Mouse (Mus musculus): ENCODE data around the gene Casp3. TPM values are rescaled to one million over a fixed set of nuclear protein-coding genes. Genes with fewer than 3 reads are reported as not detected.

The Casp3 gene
- polyA plus RNA-seq, 1 experiment from 2014 or later = 212 TPM

DNA sequence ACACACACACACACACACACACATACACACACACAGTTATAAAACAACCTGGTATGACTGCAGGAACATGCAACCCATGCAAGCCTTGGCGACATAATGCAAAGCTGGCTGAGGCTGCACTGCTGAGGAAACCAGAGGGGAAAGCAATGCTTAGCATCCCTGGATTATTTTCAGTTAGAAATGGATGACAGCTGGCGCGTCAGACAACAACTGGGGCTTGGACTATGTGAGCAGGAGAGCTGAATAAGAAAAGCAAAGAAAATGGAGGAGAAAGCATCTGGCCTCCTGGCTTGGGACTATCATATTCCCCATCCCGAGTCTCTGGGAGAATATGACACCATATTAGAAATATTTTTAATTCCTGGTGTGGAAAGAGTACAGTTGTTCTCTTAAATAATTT is 4.2 kb upstream of the Casp3 start:
- Histone ChIP-seq H3K36me3 (no peaks in the 10 kb centered on the region), H3K27me3 (replicated peaks) (no peaks in the 10 kb centered on the region), H3K9me3 (replicated peaks) (no peaks in the 10 kb centered on the region), H3K27ac (replicated peaks) (no peak overlapping the region), H3K9ac (replicated peaks) (no peak overlapping the region), H3K4me3 (replicated peaks) (no peak overlapping the region), H3K4me2 (no peak overlapping the region), H3K4me1 (peaks cover 11% of the 10 kb centered on the region)
- no peak for ATAC-seq (ENCODE audit: low FRiP score)
- 86% methylated on average over 4 of the region's 4 CpGs for WGBS

DNA sequence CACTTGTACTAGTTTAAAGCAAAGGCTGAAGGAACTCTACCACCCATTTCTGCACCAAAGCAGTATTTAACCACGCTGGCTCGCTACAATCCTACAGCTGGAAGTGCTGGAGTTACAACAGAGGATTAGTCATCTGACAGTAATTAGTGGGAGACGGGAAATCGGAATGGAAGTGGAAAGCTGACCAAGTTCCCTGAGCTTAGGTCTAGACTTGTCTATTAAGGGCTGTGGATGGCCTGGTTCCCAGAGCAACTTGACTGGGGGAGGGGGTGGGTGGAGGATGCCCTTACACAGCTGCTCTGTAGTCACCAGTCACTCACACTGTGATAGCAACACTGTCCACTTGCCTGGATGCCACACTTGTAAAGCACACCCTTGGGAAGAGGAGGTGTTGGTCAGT is 3.7 kb upstream of the Casp3 start:
- no peak overlapping the region for H3K9ac ChIP-seq (replicated peaks)
- H3K9me3 ChIP-seq (replicated peaks) = no peaks in the 10 kb centered on the region
- H3K27ac ChIP-seq (replicated peaks) = no peak overlapping the region
- 74% methylated on average over 4 of the region's 4 CpGs for WGBS
- no peak for ATAC-seq (ENCODE audit: low FRiP score)
- no peak overlapping the region for H3K4me3 ChIP-seq (replicated peaks)
- H3K4me1 ChIP-seq = peaks cover 11% of the 10 kb centered on the region
- no peaks in the 10 kb centered on the region for H3K27me3 ChIP-seq (replicated peaks)
- H3K4me2 ChIP-seq = no peak overlapping the region
- H3K36me3 ChIP-seq = no peaks in the 10 kb centered on the region

DNA sequence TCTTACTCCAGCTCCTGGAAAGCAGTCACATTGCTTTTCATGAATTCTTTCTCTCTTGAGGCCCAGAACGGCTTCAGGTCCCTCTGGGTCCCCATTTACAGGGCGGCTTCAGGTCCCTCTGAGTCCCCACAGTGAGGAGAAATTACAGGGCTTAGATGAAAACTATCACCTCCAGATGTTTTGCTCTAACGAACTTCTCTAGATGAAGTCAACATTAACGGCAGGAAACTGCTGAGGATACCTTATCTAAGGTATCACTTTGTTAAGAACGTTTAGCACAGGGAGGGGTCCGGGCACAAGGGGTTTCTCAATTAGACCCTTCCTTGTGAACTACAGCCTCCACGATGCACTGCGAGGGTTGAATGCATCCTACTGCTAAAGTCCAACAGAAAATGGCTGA is 1.2 kb upstream of the Casp3 start:
- no peak overlapping the region for H3K27ac ChIP-seq (replicated peaks)
- 91% methylated on average over 8 of the region's 8 CpGs for WGBS
- H3K36me3 ChIP-seq = no peaks in the 10 kb centered on the region
- ATAC-seq (ENCODE audit: low FRiP score) = no peak
- no peak overlapping the region for H3K9ac ChIP-seq (replicated peaks)
- H3K4me2 ChIP-seq = peak overlapping the region; percentile 86
- H3K9me3 ChIP-seq (replicated peaks) = no peaks in the 10 kb centered on the region
- H3K27me3 ChIP-seq (replicated peaks) = no peaks in the 10 kb centered on the region
- H3K4me3 ChIP-seq (replicated peaks) = no peak overlapping the region
- peaks cover 26% of the 10 kb centered on the region for H3K4me1 ChIP-seq

DNA sequence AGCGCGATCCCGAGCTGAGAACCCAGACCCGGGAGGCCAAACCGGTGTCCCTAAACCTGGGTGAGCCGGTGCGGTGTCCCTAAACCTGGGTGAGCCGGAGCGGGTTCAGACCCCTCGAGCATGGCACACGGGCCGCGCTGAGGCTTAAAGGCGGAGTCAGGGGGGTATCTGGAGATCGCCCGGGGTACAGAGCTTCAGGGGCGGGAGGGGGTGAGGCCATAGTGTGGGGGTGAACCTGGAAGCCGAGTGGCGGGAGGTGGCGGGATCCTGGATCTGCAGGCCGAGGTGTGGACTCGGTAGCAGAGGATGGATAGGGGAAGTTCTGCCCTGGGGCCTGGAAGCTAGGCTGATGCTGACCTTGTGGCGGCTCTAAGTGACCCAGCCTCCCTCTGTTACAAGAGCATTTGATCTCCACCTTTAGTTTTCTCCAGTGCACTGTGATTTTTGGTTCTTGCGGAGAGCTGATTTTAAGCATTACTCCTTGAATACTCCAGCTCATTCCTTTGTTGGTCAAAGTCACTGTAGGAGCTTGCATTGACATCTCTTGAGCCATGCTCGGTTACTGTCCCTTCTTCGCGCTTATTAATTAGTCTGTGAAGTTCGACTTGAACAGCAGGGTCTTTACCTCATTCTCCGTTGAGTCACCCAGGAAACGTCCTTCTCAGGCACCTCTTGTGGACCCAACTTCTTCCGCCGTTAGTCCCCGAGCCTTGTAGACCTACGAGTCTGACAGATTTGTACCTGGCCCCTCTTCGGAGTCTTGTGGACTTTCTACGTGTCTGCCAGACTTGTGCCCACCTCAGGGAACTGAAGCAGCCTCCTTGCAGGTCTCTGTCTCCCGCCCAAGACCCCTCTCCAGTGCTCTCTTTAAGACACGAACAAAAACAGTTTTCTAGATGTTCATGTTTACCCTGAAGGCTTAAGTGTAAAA is 864 bp downstream of the Casp3 start:
- under 1% methylated on average over 38 of the region's 38 CpGs for WGBS
- Histone ChIP-seq H3K27ac (replicated peaks) (peak overlapping the region; percentile 94), H3K36me3 (no peaks in the 10 kb centered on the region), H3K9me3 (replicated peaks) (no peaks in the 10 kb centered on the region), H3K4me3 (replicated peaks) (peak overlapping the region; percentile 79), H3K4me1 (peaks cover 35% of the 10 kb centered on the region), H3K4me2 (peak overlapping the region; percentile 86), H3K27me3 (replicated peaks) (no peaks in the 10 kb centered on the region), H3K9ac (replicated peaks) (peak overlapping the region; percentile 90)
- ATAC-seq (ENCODE audit: low FRiP score) = no peak; the same call in 1 of the 2 replicates

DNA sequence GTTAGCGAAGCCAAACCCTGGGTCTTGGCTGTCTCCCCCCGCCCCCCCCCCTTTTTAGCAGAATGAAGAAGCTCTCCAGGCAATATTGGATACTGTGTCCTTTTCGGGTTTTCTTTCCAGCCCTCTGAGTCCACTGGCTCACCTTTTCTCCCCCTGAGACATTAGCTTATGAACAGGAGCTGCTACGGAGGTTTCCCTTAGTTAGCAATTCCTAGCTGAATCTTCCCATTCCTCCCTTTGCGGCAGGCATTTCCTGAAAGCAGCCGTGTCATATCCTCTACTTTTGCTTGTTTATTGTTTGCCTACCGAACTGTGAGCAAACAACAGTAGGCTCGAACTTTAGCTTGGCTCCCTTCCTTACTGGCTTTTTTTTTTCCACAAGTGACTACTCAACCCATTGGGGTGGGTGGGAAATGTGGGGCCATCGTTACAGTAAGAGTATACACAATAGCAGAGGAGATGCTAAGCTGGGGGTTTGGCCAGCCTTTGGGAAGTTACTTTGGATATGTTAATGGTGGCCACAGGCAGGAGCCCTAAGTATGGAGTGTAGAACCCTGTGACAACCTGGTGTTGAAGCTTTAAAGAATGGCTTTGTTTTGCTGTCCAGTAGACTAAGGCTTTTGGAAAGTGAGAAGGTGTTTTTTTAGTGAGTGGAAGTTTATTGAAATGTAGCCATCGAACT is 1.7 kb downstream of the Casp3 start:
- no peaks in the 10 kb centered on the region for H3K27me3 ChIP-seq (replicated peaks)
- no peak for ATAC-seq (ENCODE audit: low FRiP score)
- H3K4me2 ChIP-seq = peak overlapping the region; percentile 86
- H3K9ac ChIP-seq (replicated peaks) = peak overlapping the region; percentile 90
- no peaks in the 10 kb centered on the region for H3K9me3 ChIP-seq (replicated peaks)
- H3K4me3 ChIP-seq (replicated peaks) = peak overlapping the region; percentile 79
- H3K36me3 ChIP-seq = no peaks in the 10 kb centered on the region
- H3K27ac ChIP-seq (replicated peaks) = peak overlapping the region; percentile 94; the same call in 1 of the 2 replicates
- peaks cover 35% of the 10 kb centered on the region for H3K4me1 ChIP-seq
- WGBS = 2% methylated on average over 10 of the region's 10 CpGs

DNA sequence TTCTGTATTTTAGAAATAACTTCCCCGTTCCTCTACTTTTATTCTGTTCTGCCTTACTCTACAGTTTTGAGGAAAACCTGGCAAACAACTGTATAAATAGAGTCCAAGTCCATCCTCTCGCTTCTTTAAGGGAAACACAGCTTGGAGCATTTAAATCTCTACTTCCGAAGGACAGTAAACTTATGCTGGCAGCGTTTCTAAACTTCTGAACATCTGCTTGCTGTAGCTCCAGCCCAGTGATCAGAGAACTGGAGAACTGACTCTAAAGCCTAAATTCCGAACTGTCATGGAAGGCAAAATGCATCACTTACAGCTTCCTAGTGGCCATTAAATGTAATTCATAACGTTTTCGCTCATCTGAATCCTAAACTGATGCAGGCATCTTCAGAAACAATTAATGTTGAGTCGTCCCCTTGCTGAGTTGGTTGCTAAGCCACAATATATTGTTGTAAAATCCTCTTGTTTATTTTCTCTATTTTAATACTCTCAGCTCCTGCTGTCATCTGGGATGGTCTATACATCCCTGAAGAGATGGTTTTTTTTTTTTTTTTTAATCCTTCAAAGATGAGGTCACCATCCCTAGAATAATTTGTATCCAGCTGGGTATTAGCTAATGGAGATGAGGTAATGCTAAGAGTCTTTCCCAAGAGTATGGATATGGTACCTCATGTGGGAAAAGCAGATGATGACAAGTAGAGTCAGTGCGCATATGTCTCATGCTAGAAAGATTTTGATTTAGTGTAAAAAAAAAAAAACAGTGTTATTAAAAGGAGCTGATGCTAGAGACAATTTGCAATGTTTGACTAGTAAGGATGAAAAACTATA is 5.6 kb downstream of the Casp3 start:
- no peak for ATAC-seq (ENCODE audit: low FRiP score)

DNA sequence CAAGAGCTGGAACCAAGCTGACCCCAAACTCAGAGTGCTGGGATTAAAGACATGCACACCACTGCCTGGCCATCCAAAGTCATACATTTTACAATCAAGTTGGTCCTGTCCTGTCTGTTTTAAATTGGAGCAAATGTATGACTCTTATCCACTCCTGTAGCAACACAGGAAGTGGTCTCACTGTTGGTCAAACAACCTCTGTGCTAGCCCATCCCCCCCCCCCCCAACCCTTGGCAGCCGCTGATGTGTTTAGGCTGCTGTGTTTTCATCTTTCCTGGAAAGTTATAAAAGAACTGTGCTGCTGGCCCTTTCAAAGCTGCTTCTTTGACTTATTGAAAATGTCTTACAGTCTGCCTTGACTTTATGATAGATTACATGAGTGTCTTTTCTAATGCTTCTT is 8.1 kb downstream of the Casp3 start:
- H3K27me3 ChIP-seq (replicated peaks) = no peaks in the 10 kb centered on the region
- no peak for ATAC-seq (ENCODE audit: low FRiP score)
- 67% methylated on average over 1 of the region's 1 CpGs for WGBS
- H3K9ac ChIP-seq (replicated peaks) = no peak overlapping the region
- H3K4me2 ChIP-seq = no peak overlapping the region
- no peaks in the 10 kb centered on the region for H3K9me3 ChIP-seq (replicated peaks)
- peaks cover 12% of the 10 kb centered on the region for H3K4me1 ChIP-seq
- H3K4me3 ChIP-seq (replicated peaks) = no peak overlapping the region
- H3K36me3 ChIP-seq = peaks cover 8% of the 10 kb centered on the region
- H3K27ac ChIP-seq (replicated peaks) = no peak overlapping the region

More for the DNA sequence above, 5.6 kb downstream of the Casp3 start:
- no peak overlapping the region for H3K27ac ChIP-seq (replicated peaks)
- no peaks in the 10 kb centered on the region for H3K27me3 ChIP-seq (replicated peaks)
- no peaks in the 10 kb centered on the region for H3K9me3 ChIP-seq (replicated peaks)
- 65% methylated on average over 9 of the region's 9 CpGs for WGBS
- peaks cover 24% of the 10 kb centered on the region for H3K4me1 ChIP-seq
- H3K36me3 ChIP-seq = no peaks in the 10 kb centered on the region
- no peak overlapping the region for H3K9ac ChIP-seq (replicated peaks)
- no peak overlapping the region for H3K4me3 ChIP-seq (replicated peaks)
- H3K4me2 ChIP-seq = no peak overlapping the region

DNA sequence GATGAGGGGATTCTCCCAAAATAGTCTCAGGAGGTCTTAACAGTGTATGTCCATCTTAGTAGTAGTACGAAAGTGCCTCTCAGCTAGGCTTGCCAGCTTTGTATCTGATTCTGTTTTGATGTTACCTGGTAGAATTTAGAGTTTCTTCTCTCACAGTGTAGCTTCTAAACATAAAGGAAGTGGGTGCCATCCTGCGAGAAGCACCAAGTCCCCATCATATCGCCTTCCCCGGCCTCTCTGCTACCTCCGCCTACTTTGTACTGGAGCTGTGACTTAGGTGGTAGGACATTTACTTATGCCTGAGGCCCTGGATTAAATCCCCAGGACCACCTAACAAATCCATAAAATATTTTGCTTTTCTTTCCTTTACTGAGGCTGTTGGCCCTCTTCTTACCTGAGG is 9.6 kb downstream of the Casp3 start:
- Histone ChIP-seq H3K4me1 (peaks cover 12% of the 10 kb centered on the region), H3K9me3 (replicated peaks) (no peaks in the 10 kb centered on the region), H3K4me2 (no peak overlapping the region), H3K36me3 (peaks cover 19% of the 10 kb centered on the region), H3K27ac (replicated peaks) (no peak overlapping the region), H3K27me3 (replicated peaks) (no peaks in the 10 kb centered on the region), H3K4me3 (replicated peaks) (no peak overlapping the region), H3K9ac (replicated peaks) (no peak overlapping the region)
- 97% methylated on average over 5 of the region's 5 CpGs for WGBS
- ATAC-seq (ENCODE audit: low FRiP score) = no peak

DNA sequence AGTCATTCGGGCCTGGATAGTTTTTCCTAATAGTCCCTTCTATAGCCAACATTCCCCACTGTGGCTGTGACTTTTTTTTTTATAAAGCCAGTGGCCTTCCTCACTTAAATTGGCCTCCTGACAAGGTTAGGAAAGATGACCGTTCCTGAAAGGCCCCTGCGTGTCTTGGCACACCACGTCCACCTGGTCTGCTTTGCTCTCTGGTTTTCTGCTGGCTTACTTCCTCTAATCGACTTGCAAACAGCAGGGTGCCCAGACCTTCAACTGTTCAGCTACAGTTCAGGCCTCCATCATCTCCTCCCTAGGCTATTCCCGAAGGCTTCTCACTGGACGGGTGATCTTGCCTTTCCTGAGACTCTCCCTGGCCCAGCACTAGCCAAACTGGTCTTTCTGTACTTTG is 10.8 kb downstream of the Casp3 start:
- H3K36me3 ChIP-seq = peaks cover 24% of the 10 kb centered on the region
- ATAC-seq (ENCODE audit: low FRiP score) = no peak
- no peaks in the 10 kb centered on the region for H3K27me3 ChIP-seq (replicated peaks)
- H3K4me2 ChIP-seq = no peak overlapping the region
- no peak overlapping the region for H3K27ac ChIP-seq (replicated peaks)
- no peaks in the 10 kb centered on the region for H3K9me3 ChIP-seq (replicated peaks)
- 74% methylated on average over 7 of the region's 7 CpGs for WGBS
- no peak overlapping the region for H3K9ac ChIP-seq (replicated peaks)
- H3K4me1 ChIP-seq = 0 out of 2 replicates have a peak, but pooled peaks cover 3% of the 10 kb centered on the region
- no peak overlapping the region for H3K4me3 ChIP-seq (replicated peaks)

DNA sequence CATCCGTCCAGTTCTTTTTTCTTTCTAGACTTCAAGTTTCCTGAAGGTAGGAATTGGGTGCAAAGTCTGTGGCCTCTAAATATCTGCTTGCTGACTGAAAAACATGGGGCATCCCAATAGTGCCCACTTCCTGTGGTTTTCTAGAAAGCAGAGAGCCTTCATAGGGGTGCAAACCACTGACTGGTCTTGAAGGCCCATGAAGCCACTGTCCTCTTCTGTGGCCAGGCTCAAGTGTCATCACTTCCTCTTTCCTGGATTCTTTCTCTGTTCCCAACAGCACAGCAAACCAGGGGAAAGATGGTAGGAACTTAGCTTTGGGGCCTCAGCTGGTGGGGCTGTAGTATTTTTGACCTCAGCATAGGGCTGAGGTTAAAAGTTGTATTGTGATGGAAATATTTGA is 11.6 kb downstream of the Casp3 start:
- no peak for ATAC-seq (ENCODE audit: low FRiP score)

DNA sequence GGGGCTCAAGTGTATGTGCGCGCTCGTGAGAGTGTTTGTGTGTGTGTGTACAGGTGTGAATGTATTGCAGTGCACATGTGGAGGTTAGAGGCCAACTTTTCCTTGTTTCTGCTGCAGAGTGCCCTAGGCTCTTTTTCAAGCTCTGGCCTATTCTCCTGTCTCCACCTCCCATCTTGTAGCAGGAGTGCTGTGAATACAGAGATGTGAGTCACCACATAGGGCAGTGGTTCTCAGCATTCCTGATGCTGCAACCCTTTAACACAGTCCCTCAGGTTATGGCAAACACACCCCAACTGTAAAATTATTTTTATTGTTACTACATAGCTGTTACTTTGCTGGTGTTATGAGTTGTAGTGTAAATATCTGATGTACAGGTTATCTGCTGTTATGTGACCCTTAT is 13.3 kb downstream of the Casp3 start:
- Histone ChIP-seq H3K27me3 (replicated peaks) (no peaks in the 10 kb centered on the region), H3K4me2 (no peak overlapping the region), H3K4me3 (replicated peaks) (no peak overlapping the region), H3K36me3 (peaks cover 48% of the 10 kb centered on the region), H3K9me3 (replicated peaks) (no peaks in the 10 kb centered on the region), H3K27ac (replicated peaks) (no peak overlapping the region), H3K4me1 (0 out of 2 replicates have a peak, but pooled peaks cover 3% of the 10 kb centered on the region), H3K9ac (replicated peaks) (no peak overlapping the region)
- WGBS = 99% methylated on average over 3 of the region's 3 CpGs
- no peak for ATAC-seq (ENCODE audit: low FRiP score)

More for the DNA sequence above, 11.6 kb downstream of the Casp3 start:
- Histone ChIP-seq H3K27ac (replicated peaks) (no peak overlapping the region), H3K36me3 (peaks cover 32% of the 10 kb centered on the region), H3K27me3 (replicated peaks) (no peaks in the 10 kb centered on the region), H3K4me3 (replicated peaks) (no peak overlapping the region), H3K9ac (replicated peaks) (no peak overlapping the region), H3K4me1 (0 out of 2 replicates have a peak, but pooled peaks cover 3% of the 10 kb centered on the region), H3K9me3 (replicated peaks) (no peaks in the 10 kb centered on the region), H3K4me2 (no peak overlapping the region)
- 95% methylated on average over 1 of the region's 1 CpGs for WGBS
